Mouse (Mus musculus) frontal cortex, postnatal 36 days (tissue): ENCODE measurements around the gene Nubp1.

Experiments
- DNase-seq, 2 experiments: peaks; one replicate each; pipeline ENCODE4 v3.0.0; 2022; ENCODE audit warnings: low spot score in 2 of 2

Nubp1 gene

GRCm38 (mm10) chr16:10411764-10412746 lies at the start of gene Nubp1:
Gene Nubp1, plus strand, starts transcription at chr16:10411948.
- DNase-seq = peak; percentile 93 to 94

DNA sequence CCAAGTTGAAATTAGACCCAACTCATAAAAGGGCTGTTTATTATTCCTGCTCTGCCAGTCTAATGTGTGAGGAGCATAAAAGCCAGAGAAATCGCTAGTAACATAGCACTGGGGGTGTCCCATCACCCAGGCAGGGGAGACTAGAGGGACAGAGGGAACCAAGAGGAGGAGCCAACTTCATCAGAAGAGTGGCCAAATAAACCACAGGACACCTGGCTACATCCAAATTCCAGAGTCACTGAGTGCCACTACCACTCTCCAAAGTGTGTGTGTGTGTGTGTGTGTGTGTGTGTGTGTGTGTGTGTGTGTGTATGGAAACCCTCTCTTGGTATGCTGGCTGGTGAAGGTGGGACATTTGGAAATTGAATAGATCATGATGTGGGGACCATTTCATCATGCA lies 48.7 kb upstream of the Nubp1 start:
- no peak for DNase-seq

DNA sequence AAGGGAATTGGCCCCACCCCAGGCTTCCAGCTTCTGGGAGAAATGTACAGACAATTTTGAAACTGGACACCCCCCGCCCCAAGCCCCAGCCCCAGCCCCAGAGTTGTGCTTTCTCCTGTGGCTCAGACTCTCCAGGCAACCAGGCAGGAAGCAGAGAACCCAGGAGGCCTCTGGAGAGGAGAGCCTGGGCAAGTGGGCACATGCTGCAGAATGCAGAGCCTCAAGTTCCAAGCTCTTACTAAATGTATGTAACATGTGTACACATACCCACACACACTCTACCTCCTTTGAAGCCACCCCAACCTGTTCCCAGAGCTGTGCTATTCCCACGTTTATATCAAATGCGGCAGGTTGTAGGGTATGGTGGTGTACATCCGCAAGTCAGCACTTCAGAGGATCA lies 46.0 kb upstream of the Nubp1 start:
- no peak for DNase-seq

DNA sequence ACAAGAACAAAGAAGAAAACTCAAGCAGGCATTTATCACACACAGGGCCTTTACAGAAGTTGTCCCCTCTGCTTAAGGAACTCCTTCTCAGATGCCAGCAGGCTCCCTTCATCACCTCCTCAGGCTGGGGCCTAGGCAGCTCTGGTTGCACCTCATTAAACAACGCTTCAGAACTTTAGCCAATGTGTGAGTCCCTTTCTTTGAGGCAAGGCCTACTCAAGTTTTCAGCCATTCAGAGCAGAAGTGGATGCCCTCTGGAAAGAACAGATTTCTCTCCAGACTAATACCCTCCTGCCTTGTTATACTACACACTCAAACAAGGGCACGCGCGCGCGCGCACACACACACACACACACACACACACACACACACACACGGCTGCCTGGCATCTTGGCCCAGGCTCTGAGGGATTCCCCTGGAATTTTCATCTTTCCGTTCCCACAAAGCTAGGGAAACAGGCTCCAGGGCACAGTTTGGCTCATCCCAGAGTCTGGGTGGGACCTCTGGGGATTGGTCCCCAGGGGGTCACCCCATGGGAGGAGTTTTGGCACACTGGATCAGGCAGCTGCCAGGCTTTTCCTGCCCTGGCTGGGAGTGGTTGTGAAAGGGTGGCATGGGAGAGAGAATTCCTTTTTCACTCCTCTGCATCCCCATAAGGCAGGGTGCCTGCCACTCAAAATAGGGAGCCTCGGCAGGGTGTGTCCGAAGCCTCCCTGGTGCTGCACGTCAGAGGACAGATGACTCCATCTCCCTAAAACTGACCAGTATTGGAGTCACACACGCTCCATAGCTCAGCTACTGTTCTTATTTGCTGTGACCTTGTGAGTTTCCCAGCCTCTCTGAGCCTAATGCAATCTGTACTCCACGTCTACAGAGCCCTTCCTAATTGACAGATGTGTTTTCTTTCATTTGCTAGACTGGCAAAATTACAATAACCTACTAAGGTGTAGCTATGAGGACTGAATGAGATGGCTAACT lies 45.2 kb upstream of the Nubp1 start:
- peak; percentile 22 to 49 for DNase-seq

GRCm38 (mm10) chr16:10369468-10369934 lies 42.2 kb upstream of the Nubp1 start:
- DNase-seq = peak in 1 of 2 experiments; percentile 21

DNA sequence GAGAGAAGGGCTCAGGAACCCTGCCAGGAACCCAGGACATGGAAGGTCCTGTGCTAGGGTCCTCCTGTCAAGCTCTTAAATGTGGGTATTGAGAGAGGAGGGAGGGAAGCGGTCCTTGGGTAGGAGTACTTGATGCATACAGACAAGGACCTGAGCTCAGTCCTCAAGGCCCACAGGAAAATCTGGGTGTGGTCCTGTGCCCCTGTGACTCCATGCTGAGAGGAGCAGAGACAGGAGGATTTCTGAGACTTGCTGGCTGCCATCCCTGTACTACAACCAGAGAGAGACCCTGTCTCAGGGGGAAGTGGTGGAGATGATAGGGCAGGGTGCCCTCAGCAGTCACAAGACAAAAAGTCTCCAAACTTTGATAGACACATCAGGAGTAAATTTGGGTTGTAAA lies 41.8 kb upstream of the Nubp1 start:
- no peak for DNase-seq

DNA sequence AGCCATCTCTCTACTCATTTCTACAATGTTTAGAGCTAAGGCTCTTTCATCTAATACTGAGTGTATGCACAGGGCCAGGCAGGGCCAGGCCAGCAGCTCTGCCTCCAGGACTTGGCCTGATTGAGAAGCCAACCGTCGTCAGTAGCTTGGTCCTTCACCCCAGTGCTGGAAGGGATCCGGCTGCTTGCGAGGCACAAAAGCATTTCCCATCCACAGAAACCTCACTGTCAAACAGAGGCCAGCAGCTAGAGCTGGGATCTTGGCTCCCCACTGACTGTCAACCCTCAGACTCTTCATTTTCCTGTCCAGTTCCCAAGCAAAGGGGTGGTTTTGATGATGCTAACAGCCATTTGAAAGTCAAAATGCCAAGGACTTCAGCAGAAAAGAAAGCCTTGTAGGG lies 39.4 kb upstream of the Nubp1 start:
- no peak for DNase-seq

- DNase-seq = no peak
These were observed 37.3 kb upstream of the Nubp1 start for GRCm38 (mm10) chr16:10374254-10375011.

DNA sequence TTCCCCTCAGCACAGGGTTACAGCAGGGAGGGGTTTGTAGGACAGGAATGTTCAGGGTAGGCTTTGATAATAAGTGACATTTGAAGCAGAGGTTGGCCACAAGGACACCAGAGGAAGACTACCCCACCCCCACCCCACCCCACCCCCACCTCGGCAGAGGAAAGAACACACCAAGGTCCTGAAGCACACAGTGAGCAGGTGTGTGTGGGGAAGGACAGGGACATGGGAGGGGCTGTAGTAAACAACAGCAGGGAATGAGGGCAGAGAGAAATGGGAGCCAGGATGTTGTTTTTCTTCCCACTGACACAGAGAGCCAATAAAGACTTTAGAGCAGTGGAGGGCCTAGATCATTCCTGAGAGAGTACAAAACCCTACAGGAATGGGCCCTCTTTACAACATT lies 34.5 kb upstream of the Nubp1 start:
- DNase-seq = no peak

DNA sequence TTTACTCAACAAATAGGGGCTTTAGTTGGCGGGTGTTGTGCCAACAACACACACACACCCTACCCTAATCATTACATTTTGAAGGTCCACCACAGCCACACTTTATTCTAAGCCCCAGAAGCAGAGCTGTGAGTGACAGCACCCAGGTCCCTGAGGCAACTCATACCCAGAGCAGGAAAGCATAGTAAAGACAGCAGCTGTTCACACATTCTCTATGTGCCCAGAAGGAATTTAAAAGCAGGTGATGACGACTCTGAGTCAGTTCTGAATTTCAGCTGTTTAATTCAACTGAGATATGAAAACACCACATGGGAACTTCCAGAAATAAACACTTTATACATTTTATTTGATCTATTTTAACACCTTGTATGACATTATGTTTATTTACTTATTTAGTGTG lies 32.2 kb upstream of the Nubp1 start:
- DNase-seq = peak in 1 of 2 experiments; percentile 60

DNA sequence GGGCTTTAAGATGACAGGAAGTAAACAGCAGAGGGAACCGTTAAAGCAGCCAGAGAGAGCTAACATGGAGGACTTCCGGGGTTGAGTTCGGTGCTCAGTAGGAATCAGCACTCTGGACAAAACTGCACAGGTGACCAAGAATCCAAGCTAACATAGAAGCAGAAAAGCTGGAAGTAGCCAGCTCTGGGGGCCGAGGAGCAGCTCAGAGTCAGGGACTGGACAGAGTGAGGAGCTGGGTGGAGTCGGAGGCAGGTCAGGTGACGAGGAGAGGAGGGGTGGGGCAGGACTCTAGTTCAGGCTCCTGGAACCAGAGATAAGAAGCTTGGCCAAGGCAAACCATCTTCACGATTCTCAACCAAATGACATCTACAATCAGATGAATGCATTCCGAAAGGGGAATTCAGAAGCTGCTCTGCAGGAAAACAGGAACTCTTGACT lies 27.7 kb upstream of the Nubp1 start:
- no peak for DNase-seq

- no peak for DNase-seq
These were observed 27.2 kb upstream of the Nubp1 start for GRCm38 (mm10) chr16:10384544-10384943.

DNA sequence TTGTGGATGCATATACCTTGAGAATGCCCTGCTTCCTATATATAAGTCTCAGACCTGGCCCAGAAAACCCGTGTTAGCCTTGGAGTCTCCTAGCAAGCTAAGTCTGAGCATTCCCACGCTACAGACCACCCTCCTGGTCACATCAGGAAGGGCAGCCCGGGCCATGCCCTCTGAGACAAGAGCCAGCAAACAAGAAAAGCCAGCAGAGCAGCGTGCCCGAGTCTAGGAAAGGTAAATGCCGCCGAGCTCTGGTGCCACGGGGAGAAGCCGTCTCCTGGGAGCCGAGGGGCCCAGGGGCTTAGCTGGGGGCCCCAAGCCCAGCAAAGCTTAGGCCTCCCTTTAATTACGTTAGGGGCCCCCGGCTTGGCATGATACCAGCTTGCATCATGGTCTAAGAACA lies 26.5 kb upstream of the Nubp1 start:
- no peak for DNase-seq

DNA sequence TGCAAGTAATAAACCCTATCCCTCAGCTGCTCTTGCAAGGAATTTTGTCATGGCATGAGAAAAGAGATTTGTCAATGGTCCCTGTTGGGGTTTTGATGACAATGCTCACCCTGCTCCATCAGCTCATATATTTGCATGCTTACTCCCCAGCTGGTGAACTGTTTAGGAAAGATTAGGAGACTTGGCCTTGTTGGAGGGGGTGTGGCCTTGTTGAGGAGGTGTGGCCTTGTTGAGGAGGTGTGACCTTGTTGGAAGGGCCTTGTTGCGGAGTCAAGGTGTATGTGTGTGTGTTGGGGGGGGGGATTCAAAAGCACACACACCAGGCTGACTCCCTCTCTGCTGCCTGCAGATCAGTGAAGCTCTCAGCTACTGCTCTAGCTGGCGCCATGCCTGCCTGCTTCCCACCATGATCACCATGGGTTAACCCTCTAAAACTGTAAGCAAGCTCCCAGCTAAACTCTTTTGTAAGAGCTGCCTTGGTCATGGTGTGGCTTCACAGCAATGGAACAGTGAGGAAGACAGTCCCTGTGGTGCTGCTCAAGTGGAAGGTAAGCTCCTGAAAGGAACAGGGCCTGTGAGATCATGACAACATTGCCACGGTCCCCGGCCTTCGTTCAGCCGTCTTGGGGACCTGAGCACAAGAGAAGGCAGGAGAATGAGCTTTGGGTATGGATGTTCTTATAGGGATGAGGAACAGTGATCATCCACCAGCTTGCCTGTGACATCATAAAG lies 22.9 kb upstream of the Nubp1 start:
- DNase-seq = no peak

- DNase-seq = no peak
These were observed 19.2 kb upstream of the Nubp1 start for GRCm38 (mm10) chr16:10392587-10392986.

GRCm38 (mm10) chr16:10394699-10395540 lies 16.8 kb upstream of the Nubp1 start, which contains the start of gene Tekt5:
Gene Tekt5, minus strand, starts transcription at chr16:10395490.
- DNase-seq = peak in 1 of 2 experiments; percentile 35

GRCm38 (mm10) chr16:10398755-10399154 lies 13.0 kb upstream of the Nubp1 start:
- no peak for DNase-seq

DNA sequence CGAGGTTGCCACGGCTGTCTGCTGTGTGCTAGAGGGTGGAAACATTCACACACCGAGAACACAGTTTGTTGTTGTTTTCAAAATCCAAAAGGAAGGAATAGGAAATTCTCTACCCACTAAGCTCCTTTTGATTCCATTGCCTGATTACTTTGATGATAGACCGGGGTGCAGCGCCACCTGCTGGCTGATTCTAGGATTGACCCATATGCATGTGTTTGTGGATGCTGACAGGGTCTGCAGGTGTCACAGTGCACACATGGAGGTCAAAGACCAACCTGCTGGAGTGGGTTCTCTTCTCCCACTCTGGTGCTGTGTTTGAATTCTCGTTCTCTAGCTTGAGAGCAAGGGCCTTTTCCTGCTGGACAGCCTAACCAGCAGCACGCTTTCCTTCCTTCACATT lies 12.6 kb upstream of the Nubp1 start:
- DNase-seq = peak; percentile 82 to 89

DNA sequence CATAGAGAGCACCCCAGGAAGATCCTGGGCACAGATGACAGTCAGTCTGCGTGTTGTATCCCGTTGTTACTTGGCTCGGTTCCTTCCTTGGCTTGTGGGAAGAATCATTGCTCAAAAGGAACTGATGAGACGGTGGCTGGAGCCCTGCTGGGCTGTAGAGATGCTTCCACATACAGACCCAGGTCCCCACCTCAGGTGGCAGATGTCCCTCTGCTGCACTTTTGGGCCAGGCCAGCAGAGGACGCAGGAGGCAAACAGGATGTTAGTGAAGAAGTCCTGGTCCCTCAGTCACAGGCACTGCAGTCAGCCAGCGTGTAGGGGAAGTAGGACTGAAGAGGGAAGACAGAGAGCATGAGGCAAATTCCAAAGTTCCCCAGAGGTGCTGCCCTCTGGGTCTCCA lies 4.2 kb downstream of the Nubp1 start:
- DNase-seq = no peak

DNA sequence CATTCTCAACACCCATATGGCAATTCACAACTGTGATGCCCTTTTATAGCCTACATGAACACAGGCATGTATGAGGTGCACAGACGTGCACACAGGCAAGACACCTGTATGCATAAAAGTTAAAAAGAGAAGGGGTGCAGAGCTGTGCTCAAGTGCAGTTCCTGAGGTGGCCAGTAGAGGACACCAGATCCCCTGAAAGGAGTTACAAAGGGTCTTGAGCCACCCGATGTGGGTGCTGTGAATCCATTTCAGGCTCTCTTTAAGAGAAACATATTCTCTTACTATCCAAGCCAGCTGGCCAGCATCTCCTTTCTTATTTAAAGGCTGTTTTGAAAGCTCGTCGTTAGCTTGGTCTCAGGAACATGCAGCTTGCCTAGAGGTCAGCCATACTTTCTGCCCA lies 5.1 kb downstream of the Nubp1 start:
- no peak for DNase-seq
